Mouse (Mus musculus) myocyte (in vitro differentiated cells): ENCODE results near the gene Hist1h4i. TPM values are rescaled to one million over a fixed set of nuclear protein-coding genes. Genes with fewer than 3 reads are reported as not detected.

ENCODE experiments used
- H3K27me3 ChIP-seq: one replicate; pipeline ENCODE4 v1.6.1; 2011; ENCODE audit not compliant: control insufficient read depth, insufficient read depth, insufficient read length
- H3K36me3 ChIP-seq: one replicate; pipeline ENCODE4 v1.6.1; 2011; ENCODE audit not compliant: control insufficient read depth, insufficient read depth
- H3K4me2 ChIP-seq: one replicate; pipeline ENCODE4 v1.6.1; 2011; ENCODE audit warnings: low read depth, control low read depth
- H3K4me3 ChIP-seq: one replicate; pipeline ENCODE4 v1.5.1; 2011; ENCODE audit warnings: mild to moderate bottlenecking, control low read depth, moderate library complexity
- H3K79me2 ChIP-seq: one replicate; pipeline ENCODE4 v1.6.1; 2011; ENCODE audit not compliant: control insufficient read depth, insufficient read depth
- H3ac ChIP-seq: one replicate; pipeline ENCODE4 v1.6.1; 2011; ENCODE audit not compliant: control insufficient read depth, insufficient read length
- CEBPB ChIP-seq: IDR thresholded peaks from 2 replicates; pipeline ENCODE4 v1.6.1; 2011; ENCODE audit warnings: mild to moderate bottlenecking, moderate library complexity; ENCODE audit not compliant: poor library complexity, insufficient read depth, severe bottlenecking
- E2F4 ChIP-seq: IDR thresholded peaks from one replicate; pipeline ENCODE4 v1.6.1; 2011; ENCODE audit warnings: mild to moderate bottlenecking, control low read depth, moderate library complexity; ENCODE audit not compliant: insufficient read depth
- MAX ChIP-seq: IDR thresholded peaks from one replicate; pipeline ENCODE4 v1.6.1; 2011; ENCODE audit warnings: low read depth, mild to moderate bottlenecking, control low read depth
- MYOD1 ChIP-seq, 3 experiments: IDR thresholded peaks; one replicate each; pipeline ENCODE4 v1.6.1; 2011; ENCODE audit warnings: control low read depth in 2 of 3, low read depth in 2 of 3, mild to moderate bottlenecking in 2 of 3, moderate library complexity in 1 of 3; ENCODE audit not compliant: insufficient read length in 2 of 3, control insufficient read depth in 1 of 3
- MYOG ChIP-seq, 3 experiments: IDR thresholded peaks; one replicate each; pipeline ENCODE4 v1.6.1; 2011; ENCODE audit warnings: control low read depth in 2 of 3, low read depth in 2 of 3, mild to moderate bottlenecking in 2 of 3; ENCODE audit not compliant: insufficient read length in 2 of 3, control insufficient read depth in 1 of 3, insufficient read depth in 1 of 3
- POLR2A ChIP-seq: IDR thresholded peaks from one replicate; pipeline ENCODE4 v1.6.1; 2011; ENCODE audit warnings: low read depth, mild to moderate bottlenecking, control low read depth, moderate library complexity; ENCODE audit not compliant: insufficient read length
- POLR2AphosphoS2 ChIP-seq: IDR thresholded peaks from one replicate; pipeline ENCODE4 v1.6.1; 2011; ENCODE audit warnings: low read depth, control low read depth; ENCODE audit not compliant: insufficient read length
- REST ChIP-seq: IDR thresholded peaks from one replicate; pipeline ENCODE4 v1.6.1; 2011; ENCODE audit warnings: mild to moderate bottlenecking, control low read depth, moderate library complexity; ENCODE audit not compliant: insufficient read depth, insufficient read length
- SRF ChIP-seq: IDR thresholded peaks from one replicate; pipeline ENCODE4 v1.6.1; 2011; ENCODE audit warnings: low read depth; ENCODE audit not compliant: control insufficient read depth, insufficient read length
- TCF12 ChIP-seq: IDR thresholded peaks from one replicate; pipeline ENCODE4 v1.6.1; 2011; ENCODE audit warnings: mild to moderate bottlenecking, control low read depth; ENCODE audit not compliant: poor library complexity, insufficient read depth, severe bottlenecking
- TCF3 ChIP-seq: IDR thresholded peaks from one replicate; pipeline ENCODE4 v1.6.1; 2011; ENCODE audit warnings: low read depth, control low read depth; ENCODE audit not compliant: insufficient read length
- USF1 ChIP-seq: IDR thresholded peaks from one replicate; pipeline ENCODE4 v1.6.1; 2011; ENCODE audit warnings: low read depth, mild to moderate bottlenecking, control low read depth, moderate library complexity
- polyA plus RNA-seq: library from polyadenylated mRNA; unstranded; fragments of >200 nt; fragmentation: generic; extraction: Trizol; gene quantifications from one replicate; pipeline ENCODE4 v1.2.1, GENCODE M21; 2012; ENCODE audit warnings: missing spikeins

Hist1h4i gene
- polyA plus RNA-seq, 1 experiment = 31.0 TPM

- Histone ChIP-seq H3K27me3 (peaks cover 4% of the 10 kb centered on the region), H3ac (peak overlapping the region; percentile 35), H3K4me2 (peak overlapping the region; percentile 100), H3K4me3 (peak overlapping the region; percentile 34), H3K79me2 (no peaks in the 10 kb centered on the region), H3K36me3 (no peaks in the 10 kb centered on the region)
- TF ChIP-seq TCF12 (no peak), SRF (no peak), MAX (no peak), MYOD1 (IDR thresholded peaks at IDR 0.05; ENCODE audit: control insufficient read depth in 1 of 3, insufficient read length in 2 of 3, low read depth in 2 of 3) (no peak), POLR2A (no peak), POLR2AphosphoS2 (no peak), TCF3 (no peak), MYOG (IDR thresholded peaks at IDR 0.05; ENCODE audit: control insufficient read depth in 1 of 3, insufficient read depth in 1 of 3, insufficient read length in 2 of 3, low read depth in 2 of 3) (no peak), USF1 (no peak), CEBPB (no peak), E2F4 (no peak), REST (no peak)
These were observed 44.9 kb downstream of the Hist1h4i start for GRCm38 (mm10) chr13:21996101-21996839.

- Histone ChIP-seq H3K79me2 (no peaks in the 10 kb centered on the region), H3K4me2 (peak overlapping the region; percentile 100), H3K27me3 (peaks cover 4% of the 10 kb centered on the region), H3ac (peak overlapping the region; percentile 35), H3K4me3 (peak overlapping the region; percentile 34), H3K36me3 (no peaks in the 10 kb centered on the region)
- no peak for TF ChIP-seq POLR2AphosphoS2
- TF ChIP-seq CEBPB = no peak
These were observed 45.7 kb downstream of the Hist1h4i start for GRCm38 (mm10) chr13:21995331-21995914.

GRCm38 (mm10) chr13:21994896-21995295, 46.3 kb downstream of the Hist1h4i start:
- H3K27me3 ChIP-seq = peaks cover 4% of the 10 kb centered on the region
- no peaks in the 10 kb centered on the region for H3K36me3 ChIP-seq
- peak overlapping the region; percentile 100 for H3K4me2 ChIP-seq
- no peak overlapping the region for H3ac ChIP-seq
- H3K4me3 ChIP-seq = peak overlapping the region; percentile 34
- no peak for TF ChIP-seq POLR2A
- TF ChIP-seq USF1 = no peak
- no peak for TF ChIP-seq MAX
- H3K79me2 ChIP-seq = no peaks in the 10 kb centered on the region

GRCm38 (mm10) chr13:21993957-21994738, 47.0 kb downstream of the Hist1h4i start:
- Histone ChIP-seq H3K4me2 (peak overlapping the region; percentile 100), H3K79me2 (no peaks in the 10 kb centered on the region), H3ac (no peak overlapping the region), H3K27me3 (peaks cover 2% of the 10 kb centered on the region), H3K36me3 (no peaks in the 10 kb centered on the region), H3K4me3 (peak overlapping the region; percentile 34)
- TF ChIP-seq MYOD1 (IDR thresholded peaks at IDR 0.05; ENCODE audit: control insufficient read depth in 1 of 3, insufficient read length in 2 of 3, low read depth in 2 of 3) (no peak), USF1 (no peak), MAX (no peak), POLR2AphosphoS2 (no peak), SRF (no peak), CEBPB (no peak), TCF12 (no peak), POLR2A (no peak), REST (no peak), MYOG (IDR thresholded peaks at IDR 0.05; ENCODE audit: control insufficient read depth in 1 of 3, insufficient read depth in 1 of 3, insufficient read length in 2 of 3, low read depth in 2 of 3) (no peak), E2F4 (no peak), TCF3 (no peak)

- Histone ChIP-seq H3K4me2 (no peak overlapping the region), H3K4me3 (no peak overlapping the region), H3K27me3 (no peaks in the 10 kb centered on the region), H3ac (no peak overlapping the region), H3K36me3 (no peaks in the 10 kb centered on the region), H3K79me2 (no peaks in the 10 kb centered on the region)
- TF ChIP-seq CEBPB (no peak), TCF12 (no peak), TCF3 (no peak), POLR2A (no peak), REST (no peak), SRF (no peak), MYOG (IDR thresholded peaks at IDR 0.05; ENCODE audit: control insufficient read depth in 1 of 3, insufficient read depth in 1 of 3, insufficient read length in 2 of 3, low read depth in 2 of 3) (no peak), USF1 (no peak), E2F4 (no peak), MAX (no peak), MYOD1 (IDR thresholded peaks at IDR 0.05; ENCODE audit: control insufficient read depth in 1 of 3, insufficient read length in 2 of 3, low read depth in 2 of 3) (no peak), POLR2AphosphoS2 (no peak)
These were observed 48.6 kb downstream of the Hist1h4i start for GRCm38 (mm10) chr13:21992550-21992949.

Other genes with a start within 250 kb of the Hist1h4i start
- gene Hist1h2bq, start 231.2 kb downstream of the Hist1h4i start, polyA plus RNA-seq = 72.0 TPM
- gene Hist1h2ao, start 230.9 kb downstream of the Hist1h4i start, polyA plus RNA-seq = not detected
- not detected for gene Hist1h4m, start 229.6 kb downstream of the Hist1h4i start, polyA plus RNA-seq
- gene Hist1h4n, start 209.2 kb downstream of the Hist1h4i start, polyA plus RNA-seq = 19.7 TPM
- 730 TPM for gene Hist1h2ap, start 207.9 kb downstream of the Hist1h4i start, polyA plus RNA-seq
- 71.7 TPM for gene Hist1h2br, start 207.6 kb downstream of the Hist1h4i start, polyA plus RNA-seq
- gene Zfp184, start 96.3 kb downstream of the Hist1h4i start, polyA plus RNA-seq = 0.89 TPM
- gene Pom121l2, start 60.2 kb downstream of the Hist1h4i start, polyA plus RNA-seq = not detected
- 0.34 TPM for gene Prss16, start 31.6 kb downstream of the Hist1h4i start, polyA plus RNA-seq
- 2.2 TPM for gene Hist1h2ah, start 5.8 kb downstream of the Hist1h4i start, polyA plus RNA-seq
- 8.2 TPM for gene Hist1h2bk, start 5.5 kb downstream of the Hist1h4i start, polyA plus RNA-seq
- 4.1 TPM for gene Hist1h2ag, start 1.6 kb upstream of the Hist1h4i start, polyA plus RNA-seq
- 3.4 TPM for gene Hist1h2bj, start 1.9 kb upstream of the Hist1h4i start, polyA plus RNA-seq
- gene Vmn1r188, start 43.1 kb upstream of the Hist1h4i start, polyA plus RNA-seq = not detected
- gene Vmn1r189, start 64.5 kb upstream of the Hist1h4i start, polyA plus RNA-seq = not detected
- not detected for gene Vmn1r191, start 142.6 kb upstream of the Hist1h4i start, polyA plus RNA-seq
- gene Vmn1r192, start 149.8 kb upstream of the Hist1h4i start, polyA plus RNA-seq = not detected
- gene Vmn1r193, start 181.8 kb upstream of the Hist1h4i start, polyA plus RNA-seq = not detected
- not detected for gene Vmn1r194, start 202.9 kb upstream of the Hist1h4i start, polyA plus RNA-seq
- not detected for gene Vmn1r195, start 229.2 kb upstream of the Hist1h4i start, polyA plus RNA-seq
- not detected for gene Vmn1r196, start 248.6 kb upstream of the Hist1h4i start, polyA plus RNA-seq